Mouse (Mus musculus): ENCODE measurements around the gene Rgl3. TPM values are rescaled to one million over a fixed set of nuclear protein-coding genes. Genes with fewer than 3 reads are reported as not detected.

Gene Rgl3
- total RNA-seq (2014; rRNA removed) (0.76 and 2.8 TPM in 2 replicates), polyA plus RNA-seq (2015; fragmentation: Nextera tagmentation; extraction: Ambion mirVana) (0.85 and 1.1 TPM in 2 replicates)

- ATAC-seq (ENCODE audit: low FRiP score) (no peak), DNase-seq (ENCODE audit: low spot score) (no peak)
- no peak within 1 kb of the TSS for H3K27ac ChIP-seq (ENCODE audit: low read depth, low read length)
- peak within 1 kb of the TSS; percentile 70 for H3K4me2 ChIP-seq (ENCODE audit: low read depth, low read length, poor library complexity, severe bottlenecking)
- no peak for TF ChIP-seq CTCF (IDR thresholded peaks at IDR 0.05)
- 3% methylated on average over 42 of the region's 42 CpGs for WGBS
- H3K36me3 ChIP-seq (ENCODE audit: insufficient read depth, low read length), result 0 out of 2 replicates have a peak, but pooled peaks cover 3% of the 10 kb centered on the region
- peak within 1 kb of the TSS; percentile 36; the same call in 1 of the 2 replicates for H3K9ac ChIP-seq (replicated peaks; ENCODE audit: low read length, poor library complexity, severe bottlenecking)
- 0 out of 2 replicates have a peak, but pooled peaks cover 8% of the 10 kb centered on the region for H3K4me1 ChIP-seq (ENCODE audit: insufficient read depth, low read length)
- no peaks in the 10 kb centered on the region for H3K9me3 ChIP-seq (ENCODE audit: low read length)
- peaks cover 43% of the 10 kb centered on the region for H3K27me3 ChIP-seq (ENCODE audit: insufficient read depth, low read length)
- H3K4me3 ChIP-seq (ENCODE audit: low read depth, low read length), result peak within 1 kb of the TSS; percentile 35
Observed at GRCm38 (mm10) chr9:21989230-21990110, at the start of gene Rgl3. TSS of gene Rgl3 (minus strand) at chr9:21989446.

DNA sequence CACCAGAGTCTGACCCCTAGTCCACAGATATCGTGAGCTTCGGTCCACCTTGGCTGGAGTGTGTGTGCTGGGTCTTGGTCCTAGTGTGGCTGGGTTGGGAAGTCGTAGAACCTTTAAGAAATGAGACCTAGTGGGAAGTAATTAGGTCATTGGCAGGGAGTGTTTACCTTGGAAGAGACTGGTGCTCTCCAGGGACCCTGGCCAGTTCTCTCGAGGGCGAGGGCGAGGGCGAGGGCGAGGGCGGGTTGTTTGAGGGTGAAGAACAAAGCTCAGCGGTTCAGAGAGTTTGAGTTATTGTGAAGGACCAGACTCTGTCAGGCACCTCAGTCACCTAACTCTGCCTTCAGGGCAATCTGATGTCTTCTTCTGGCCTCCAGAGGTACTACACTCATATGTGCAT, 48.6 kb upstream of the Rgl3 start:
- no peak for ATAC-seq (ENCODE audit: low FRiP score)
- Histone ChIP-seq H3K9ac (replicated peaks; ENCODE audit: low read length, poor library complexity, severe bottlenecking) (no peak overlapping the region), H3K36me3 (ENCODE audit: insufficient read depth, low read length) (peaks cover 19% of the 10 kb centered on the region), H3K27me3 (ENCODE audit: insufficient read depth, low read length) (no peaks in the 10 kb centered on the region), H3K4me3 (ENCODE audit: low read depth, low read length) (no peak overlapping the region), H3K4me1 (ENCODE audit: insufficient read depth, low read length) (no peaks in the 10 kb centered on the region), H3K9me3 (ENCODE audit: low read length) (no peaks in the 10 kb centered on the region), H3K4me2 (ENCODE audit: low read depth, low read length, poor library complexity, severe bottlenecking) (no peak overlapping the region), H3K27ac (ENCODE audit: low read depth, low read length) (no peak overlapping the region)
- WGBS, result 83% methylated on average over 10 of the region's 10 CpGs
- no peak for DNase-seq (ENCODE audit: low spot score)
- TF ChIP-seq CTCF (IDR thresholded peaks at IDR 0.05), result no peak

- H3K9ac ChIP-seq (replicated peaks; ENCODE audit: low read length, poor library complexity, severe bottlenecking), result no peak overlapping the region
- H3K4me3 ChIP-seq (ENCODE audit: low read depth, low read length), result no peak overlapping the region
- no peaks in the 10 kb centered on the region for H3K27me3 ChIP-seq (ENCODE audit: insufficient read depth, low read length)
- DNase-seq (ENCODE audit: low spot score) (peak; percentile 56), ATAC-seq (ENCODE audit: low FRiP score) (no peak)
- WGBS, result 18% methylated on average over 6 of the region's 6 CpGs
- no peak for TF ChIP-seq CTCF (IDR thresholded peaks at IDR 0.05)
- H3K36me3 ChIP-seq (ENCODE audit: insufficient read depth, low read length), result peaks cover 31% of the 10 kb centered on the region
- no peak overlapping the region for H3K4me2 ChIP-seq (ENCODE audit: low read depth, low read length, poor library complexity, severe bottlenecking)
- no peaks in the 10 kb centered on the region for H3K9me3 ChIP-seq (ENCODE audit: low read length)
- H3K27ac ChIP-seq (ENCODE audit: low read depth, low read length), result no peak overlapping the region
- no peaks in the 10 kb centered on the region for H3K4me1 ChIP-seq (ENCODE audit: insufficient read depth, low read length)
Observed at GRCm38 (mm10) chr9:22035300-22036044, 46.2 kb upstream of the Rgl3 start.

GRCm38 (mm10) chr9:22030386-22030785, 41.1 kb upstream of the Rgl3 start:
- 94% methylated on average over 9 of the region's 9 CpGs for WGBS
- Histone ChIP-seq H3K4me3 (ENCODE audit: low read depth, low read length) (no peak overlapping the region), H3K4me2 (ENCODE audit: low read depth, low read length, poor library complexity, severe bottlenecking) (no peak overlapping the region), H3K9ac (replicated peaks; ENCODE audit: low read length, poor library complexity, severe bottlenecking) (no peak overlapping the region), H3K4me1 (ENCODE audit: insufficient read depth, low read length) (no peaks in the 10 kb centered on the region), H3K36me3 (ENCODE audit: insufficient read depth, low read length) (peaks cover 49% of the 10 kb centered on the region), H3K9me3 (ENCODE audit: low read length) (no peaks in the 10 kb centered on the region), H3K27me3 (ENCODE audit: insufficient read depth, low read length) (no peaks in the 10 kb centered on the region), H3K27ac (ENCODE audit: low read depth, low read length) (no peak overlapping the region)
- DNase-seq (ENCODE audit: low spot score) (no peak), ATAC-seq (ENCODE audit: low FRiP score) (no peak)
- no peak for TF ChIP-seq CTCF (IDR thresholded peaks at IDR 0.05)

DNA sequence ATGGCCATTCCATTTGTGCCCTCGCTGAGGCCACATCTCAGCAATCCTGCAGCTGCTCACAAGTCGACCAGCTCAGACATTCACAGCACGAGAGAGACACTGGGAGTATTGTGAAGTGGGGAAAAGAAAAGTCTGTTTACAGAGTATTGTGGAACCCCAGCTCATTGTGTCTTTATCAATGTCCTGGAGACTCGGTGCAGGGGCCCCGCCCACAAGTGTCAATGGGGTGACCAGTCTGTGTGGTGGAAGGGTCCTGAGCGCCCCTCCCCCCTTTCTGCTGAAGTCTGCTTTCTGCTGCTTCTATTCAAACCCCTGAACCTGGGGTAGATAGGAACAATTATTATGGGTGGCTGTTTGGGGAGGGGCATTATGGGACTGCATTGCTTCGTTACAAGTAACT, 39.2 kb upstream of the Rgl3 start:
- no peaks in the 10 kb centered on the region for H3K4me1 ChIP-seq (ENCODE audit: insufficient read depth, low read length)
- H3K36me3 ChIP-seq (ENCODE audit: insufficient read depth, low read length), result peaks cover 51% of the 10 kb centered on the region
- no peak for TF ChIP-seq CTCF (IDR thresholded peaks at IDR 0.05)
- no peak overlapping the region for H3K4me3 ChIP-seq (ENCODE audit: low read depth, low read length)
- 30% methylated on average over 7 of the region's 7 CpGs for WGBS
- H3K27ac ChIP-seq (ENCODE audit: low read depth, low read length), result no peak overlapping the region
- DNase-seq (ENCODE audit: low spot score) (no peak), ATAC-seq (ENCODE audit: low FRiP score) (no peak)
- H3K4me2 ChIP-seq (ENCODE audit: low read depth, low read length, poor library complexity, severe bottlenecking), result no peak overlapping the region
- no peaks in the 10 kb centered on the region for H3K9me3 ChIP-seq (ENCODE audit: low read length)
- H3K27me3 ChIP-seq (ENCODE audit: insufficient read depth, low read length), result no peaks in the 10 kb centered on the region
- no peak overlapping the region for H3K9ac ChIP-seq (replicated peaks; ENCODE audit: low read length, poor library complexity, severe bottlenecking)

DNA sequence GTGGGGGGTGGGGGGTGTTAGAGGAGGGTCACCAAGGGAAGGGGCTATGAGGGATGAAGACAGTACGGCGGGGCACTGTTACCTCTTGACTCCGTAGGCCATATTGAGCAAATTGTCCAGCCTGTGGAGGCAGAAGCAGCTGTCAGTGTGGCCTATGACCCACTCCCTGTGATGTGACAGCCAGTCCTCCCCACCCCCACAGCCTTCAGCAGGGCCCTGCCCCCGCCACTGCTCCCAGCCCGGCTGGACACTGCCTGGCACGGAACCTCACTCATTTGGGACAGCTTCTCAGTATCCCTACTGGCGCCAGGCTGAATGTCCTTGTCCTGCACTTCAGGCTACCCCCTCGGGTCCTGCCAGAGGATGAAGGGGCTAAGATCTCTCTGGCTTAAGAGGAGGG, 35.3 kb upstream of the Rgl3 start:
- Histone ChIP-seq H3K4me2 (ENCODE audit: low read depth, low read length, poor library complexity, severe bottlenecking) (no peak overlapping the region), H3K27me3 (ENCODE audit: insufficient read depth, low read length) (no peaks in the 10 kb centered on the region), H3K4me1 (ENCODE audit: insufficient read depth, low read length) (no peaks in the 10 kb centered on the region), H3K4me3 (ENCODE audit: low read depth, low read length) (no peak overlapping the region), H3K36me3 (ENCODE audit: insufficient read depth, low read length) (peaks cover 38% of the 10 kb centered on the region), H3K27ac (ENCODE audit: low read depth, low read length) (no peak overlapping the region), H3K9ac (replicated peaks; ENCODE audit: low read length, poor library complexity, severe bottlenecking) (no peak overlapping the region), H3K9me3 (ENCODE audit: low read length) (no peaks in the 10 kb centered on the region)
- DNase-seq (ENCODE audit: low spot score) (no peak), ATAC-seq (ENCODE audit: low FRiP score) (no peak)
- 39% methylated on average over 8 of the region's 8 CpGs for WGBS
- no peak for TF ChIP-seq CTCF (IDR thresholded peaks at IDR 0.05)
